Mouse (Mus musculus): Measurements from ENCODE around the gene Cidec.

Cidec gene

DNA sequence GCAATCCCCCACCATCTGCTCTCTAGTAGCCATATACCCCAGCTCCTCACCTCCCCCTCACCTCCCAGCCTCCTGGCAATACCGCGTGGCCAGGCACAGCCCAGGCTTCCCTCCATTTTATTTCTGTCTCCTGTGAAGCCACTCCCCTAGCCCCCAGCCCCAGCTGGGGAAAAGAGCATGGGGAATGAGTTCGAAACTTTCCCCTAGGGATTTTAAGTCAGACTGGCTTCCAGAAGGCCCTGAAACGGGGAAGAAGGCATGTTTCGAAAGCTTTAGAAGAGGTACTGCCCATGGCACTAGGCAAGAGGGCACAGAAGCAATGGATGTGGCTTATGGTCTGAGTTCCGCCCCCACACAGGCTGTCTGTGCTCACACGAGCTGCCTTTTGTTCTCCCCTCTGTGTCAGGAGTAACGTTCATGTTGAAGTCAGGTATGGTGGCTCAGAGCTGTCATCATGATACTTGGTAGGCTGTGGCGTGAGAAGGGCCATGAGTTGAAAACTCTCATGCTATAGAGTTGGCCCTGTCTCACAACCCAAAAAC lies at the start of gene Cidec:
TSS of gene Cidec (minus strand) at position 97 of the 542 bp plus-strand sequence.
- peak in 1 of 2 experiments; percentile 51 for DNase-seq (ENCODE audit: inconsistent age in 2 of 2, low spot score in 1 of 2)

DNA sequence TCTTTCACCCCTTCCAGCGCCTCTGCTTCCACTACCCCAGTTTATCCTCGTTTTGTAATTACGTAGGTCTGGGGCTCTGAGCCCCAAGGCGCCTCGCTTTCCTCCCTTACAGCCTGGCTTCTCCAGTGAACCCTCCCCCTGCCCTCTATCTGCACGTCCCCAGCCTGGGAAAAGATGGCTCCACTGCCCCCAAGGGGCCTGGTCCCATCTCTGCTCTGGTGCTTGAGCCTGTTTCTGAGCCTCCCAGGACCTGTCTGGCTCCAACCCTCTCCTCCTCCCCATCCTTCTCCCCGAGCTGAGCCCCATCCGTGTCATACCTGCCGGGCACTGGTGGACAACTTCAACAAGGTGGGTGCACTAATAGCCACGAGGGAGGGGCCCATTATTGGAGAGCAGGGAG lies 48.2 kb upstream of the Cidec start:
- DNase-seq (ENCODE audit: inconsistent age in 2 of 2, low spot score in 1 of 2) = peak in 1 of 2 experiments; percentile 57

DNA sequence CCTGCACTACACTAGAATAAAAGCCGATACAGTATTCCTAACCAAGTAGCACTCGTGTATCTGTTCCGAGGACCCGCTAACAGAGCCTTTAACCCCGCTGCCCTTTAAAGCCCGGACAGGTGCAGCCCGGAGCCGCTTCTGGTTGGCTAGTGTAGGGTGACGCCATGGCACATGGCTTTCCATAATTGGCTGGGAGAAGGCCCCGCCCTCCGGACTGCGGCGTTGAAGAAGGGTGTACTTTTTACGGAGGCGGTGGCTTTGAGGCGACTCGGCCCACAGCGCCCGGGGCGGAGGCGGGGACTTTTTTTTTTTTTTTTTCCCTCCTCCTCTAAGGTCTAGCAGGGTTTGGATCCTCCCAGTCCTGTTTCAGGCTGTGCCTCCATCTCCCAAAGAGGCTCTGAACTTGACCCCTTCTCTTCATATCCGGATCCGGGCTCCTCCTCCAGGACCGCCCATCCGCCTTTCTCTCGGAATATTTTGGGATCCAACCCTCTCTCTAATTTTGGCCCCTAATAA lies 47.6 kb upstream of the Cidec start, which contains the start of gene Creld1:
TSS of gene Creld1 (plus strand) at position 198 of the 516 bp plus-strand sequence.
- DNase-seq (ENCODE audit: inconsistent age in 2 of 2, low spot score in 1 of 2) = peak; percentile 97 to 99

GRCm38 (mm10) chr6:113482477-113483099 lies 47.0 kb upstream of the Cidec start:
- peak in 1 of 2 experiments; percentile 67 for DNase-seq (ENCODE audit: inconsistent age in 2 of 2, low spot score in 1 of 2)

- DNase-seq (ENCODE audit: inconsistent age in 2 of 2, low spot score in 1 of 2) = peak in 1 of 2 experiments; percentile 62
Observed at GRCm38 (mm10) chr6:113480555-113481373, 45.2 kb upstream of the Cidec start.

- DNase-seq (ENCODE audit: inconsistent age in 2 of 2, low spot score in 1 of 2) = no peak
Observed at GRCm38 (mm10) chr6:113478906-113479305, 43.3 kb upstream of the Cidec start.

DNA sequence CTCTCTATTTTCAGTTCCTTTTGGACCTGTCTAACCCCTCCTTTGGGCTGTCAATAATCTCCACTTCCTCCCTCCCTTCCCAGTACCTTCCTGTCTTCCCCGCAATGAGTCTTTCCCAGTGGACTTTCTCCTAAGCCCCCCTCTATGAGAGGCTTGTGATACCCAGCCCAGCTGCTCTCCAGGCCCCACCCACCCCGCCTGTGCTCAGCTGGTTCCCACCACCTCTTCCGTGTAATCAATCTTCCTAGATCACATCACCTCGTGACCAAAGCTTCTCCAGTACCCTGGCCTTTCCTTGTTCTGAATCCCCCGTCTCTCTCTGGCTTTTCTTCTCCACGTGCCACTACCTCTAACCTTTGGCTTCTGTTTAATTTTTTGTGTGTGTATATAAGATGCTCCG lies 41.8 kb upstream of the Cidec start:
- no peak for DNase-seq (ENCODE audit: inconsistent age in 2 of 2, low spot score in 1 of 2)

GRCm38 (mm10) chr6:113473715-113474114 lies 38.2 kb upstream of the Cidec start:
- no peak for DNase-seq (ENCODE audit: inconsistent age in 2 of 2, low spot score in 1 of 2)

DNA sequence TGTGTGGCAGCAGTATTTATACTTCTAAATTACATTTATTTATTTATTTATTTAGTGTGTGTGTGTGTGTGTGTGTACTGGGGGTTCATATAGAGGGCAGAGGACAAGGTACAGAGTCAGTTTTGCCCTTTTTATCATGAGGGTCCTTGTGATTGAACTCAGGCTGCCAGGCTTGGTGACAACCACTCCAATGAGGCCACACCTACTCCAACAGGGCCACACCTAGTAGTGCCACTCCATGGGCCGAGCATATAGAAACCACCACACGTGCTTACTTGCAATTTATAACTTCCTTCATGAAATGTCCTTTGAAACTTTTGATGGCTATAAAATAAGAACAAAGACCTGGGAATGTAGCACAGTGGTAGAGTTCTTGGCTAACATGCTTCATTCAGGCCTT lies 37.7 kb upstream of the Cidec start:
- DNase-seq (ENCODE audit: inconsistent age in 2 of 2, low spot score in 1 of 2) = no peak

GRCm38 (mm10) chr6:113472061-113472460 lies 36.5 kb upstream of the Cidec start:
- no peak for DNase-seq (ENCODE audit: inconsistent age in 2 of 2, low spot score in 1 of 2)

DNA sequence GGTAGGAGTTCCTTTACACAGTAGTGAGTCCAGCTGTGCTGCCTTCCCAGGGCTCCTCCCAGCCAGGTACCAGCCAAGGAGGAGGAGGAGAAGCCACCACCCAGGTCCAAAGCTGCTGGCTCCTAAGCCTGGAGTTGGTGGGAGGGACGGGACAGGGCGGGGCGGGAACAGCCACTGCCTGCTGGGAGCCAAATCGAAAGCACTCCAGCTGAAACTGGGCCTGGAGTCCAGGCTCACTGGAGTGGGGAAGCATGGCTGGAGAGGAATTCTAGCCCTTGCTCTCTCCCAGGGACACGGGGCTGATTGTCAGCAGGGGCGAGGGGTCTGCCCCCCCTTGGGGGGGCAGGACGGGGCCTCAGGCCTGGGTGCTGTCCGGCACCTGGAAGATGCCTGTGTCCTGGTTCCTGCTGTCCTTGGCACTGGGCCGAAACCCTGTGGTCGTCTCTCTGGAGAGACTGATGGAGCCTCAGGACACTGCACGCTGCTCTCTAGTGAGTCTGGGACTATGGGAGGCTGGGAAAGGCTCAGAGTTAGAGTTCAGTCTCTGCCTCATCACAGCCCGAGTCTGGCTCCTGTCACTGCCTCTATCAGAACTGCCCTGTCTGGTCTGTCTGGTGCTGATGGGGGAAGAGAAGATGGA lies 35.9 kb upstream of the Cidec start, which contains the start of gene Il17rc:
TSS of gene Il17rc (plus strand) at position 131 of the 640 bp plus-strand sequence.
- peak; percentile 68 to 88 for DNase-seq (ENCODE audit: inconsistent age in 2 of 2, low spot score in 1 of 2)

- DNase-seq (ENCODE audit: inconsistent age in 2 of 2, low spot score in 1 of 2) = peak; percentile 77 to 92
Observed at GRCm38 (mm10) chr6:113469432-113469831, 33.9 kb upstream of the Cidec start.

GRCm38 (mm10) chr6:113469021-113469420 lies 33.5 kb upstream of the Cidec start:
- peak; percentile 68 to 89 for DNase-seq (ENCODE audit: inconsistent age in 2 of 2, low spot score in 1 of 2)

GRCm38 (mm10) chr6:113468512-113468911 lies 33.0 kb upstream of the Cidec start:
- no peak for DNase-seq (ENCODE audit: inconsistent age in 2 of 2, low spot score in 1 of 2)

DNA sequence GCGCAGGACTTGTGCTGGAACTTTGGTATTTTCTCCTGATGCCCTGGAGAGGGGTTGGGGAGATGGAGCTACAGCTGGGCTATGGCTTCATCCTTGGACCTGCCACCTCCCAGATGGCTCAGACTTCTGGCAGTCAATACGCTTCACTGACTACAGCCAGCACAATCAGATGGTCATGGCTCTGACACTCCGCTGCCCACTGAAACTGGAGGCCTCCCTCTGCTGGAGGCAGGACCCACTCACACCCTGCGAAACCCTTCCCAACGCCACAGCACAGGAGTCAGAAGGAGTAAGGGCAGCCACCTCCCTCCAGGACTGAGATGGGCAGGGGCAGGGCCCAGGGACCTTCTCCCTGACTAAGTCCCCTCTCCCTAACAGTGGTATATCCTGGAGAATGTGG lies 30.0 kb upstream of the Cidec start:
- no peak for DNase-seq (ENCODE audit: inconsistent age in 2 of 2, low spot score in 1 of 2)

DNA sequence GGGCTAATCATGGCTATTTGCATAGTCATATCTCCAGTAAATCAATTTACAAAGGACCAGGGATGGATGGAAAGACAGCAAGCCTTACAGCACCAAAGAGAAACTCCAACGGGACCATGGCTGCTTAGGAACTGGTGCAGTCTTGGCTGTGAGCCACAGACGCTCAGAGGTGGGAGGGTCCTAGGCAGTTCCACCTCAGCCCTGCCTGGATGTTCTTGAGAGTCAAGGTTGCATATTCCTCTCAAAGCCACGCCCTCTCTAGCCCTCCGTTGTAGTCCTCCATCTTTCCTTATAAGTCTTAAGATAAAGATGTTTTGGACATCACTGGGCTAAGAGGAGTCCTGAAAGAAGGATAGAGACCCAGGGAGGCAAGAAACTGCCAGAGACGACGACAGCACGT lies 28.5 kb upstream of the Cidec start:
- DNase-seq (ENCODE audit: inconsistent age in 2 of 2, low spot score in 1 of 2) = no peak

GRCm38 (mm10) chr6:113458635-113459034 lies 23.1 kb upstream of the Cidec start:
- no peak for DNase-seq (ENCODE audit: inconsistent age in 2 of 2, low spot score in 1 of 2)

DNA sequence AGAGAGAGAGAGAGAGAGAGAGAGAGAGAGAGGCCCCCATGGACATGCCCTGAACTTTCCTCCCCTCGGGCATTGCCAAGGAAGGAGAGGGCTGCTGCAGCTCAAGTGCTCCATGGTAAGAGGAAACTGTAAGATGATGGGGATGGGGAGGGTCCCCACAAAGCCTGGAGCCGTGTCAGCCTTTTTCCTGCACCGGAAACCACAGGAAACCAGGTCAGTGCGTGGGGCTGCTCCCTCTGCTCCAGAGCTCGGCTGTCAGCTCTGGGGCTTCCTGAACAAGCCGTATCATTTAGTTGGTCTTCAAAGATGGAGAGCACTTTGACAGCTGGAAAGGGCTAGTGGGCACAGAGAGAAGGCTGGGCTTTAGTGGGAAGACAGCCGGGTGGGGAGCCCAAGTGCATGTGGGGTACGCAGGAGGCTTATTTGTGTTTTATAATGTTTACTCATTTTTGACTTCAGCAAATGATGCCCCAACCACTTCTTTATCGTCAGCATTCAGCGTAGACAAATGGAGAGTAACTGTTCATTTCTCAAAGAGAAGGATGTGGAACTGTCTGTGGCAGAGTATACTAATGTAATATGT lies 22.5 kb upstream of the Cidec start, which contains the start of gene Il17re:
TSS of gene Il17re (plus strand) at position 533 of the 583 bp plus-strand sequence.
- DNase-seq (ENCODE audit: inconsistent age in 2 of 2, low spot score in 1 of 2) = no peak

GRCm38 (mm10) chr6:113455007-113455406 lies 19.4 kb upstream of the Cidec start:
- DNase-seq (ENCODE audit: inconsistent age in 2 of 2, low spot score in 1 of 2) = no peak

- no peak for DNase-seq (ENCODE audit: inconsistent age in 2 of 2, low spot score in 1 of 2)
Observed at GRCm38 (mm10) chr6:113451839-113452238, 16.3 kb upstream of the Cidec start.

- no peak for DNase-seq (ENCODE audit: inconsistent age in 2 of 2, low spot score in 1 of 2)
Observed at GRCm38 (mm10) chr6:113447639-113448038, 12.1 kb upstream of the Cidec start.
